Mouse (Mus musculus) lung, embryonic 15.5 days (tissue): Measurements from ENCODE around the gene Mgat5. TPM values are rescaled to one million over a fixed set of nuclear protein-coding genes. Genes with fewer than 3 reads are reported as not detected.

ENCODE experiments used
- ATAC-seq: fragments of 200-750 bp; cut with Nextera tagmentation; 2 replicates; pipeline ENCODE4 v1.8.0; 2017; ENCODE audit warnings: moderate number of reproducible peaks, borderline replicate concordance; ENCODE audit not compliant: low FRiP score, low TSS enrichment; ENCODE audit errors: extremely low read depth
- H3K27ac ChIP-seq: fragments of 300-500 bp; sonication (generic); 2 replicates; pipeline ENCODE4 v1.5.1; 2015; ENCODE audit warnings: moderate library complexity, mild to moderate bottlenecking, inconsistent platforms
- H3K27me3 ChIP-seq: fragments of 300-500 bp; sonication (generic); 2 replicates; pipeline ENCODE4 v1.6.1; 2015; ENCODE audit warnings: inconsistent platforms
- H3K36me3 ChIP-seq: fragments of 300-500 bp; sonication (generic); 2 replicates; pipeline ENCODE4 v1.6.1; 2015; ENCODE audit warnings: inconsistent platforms
- H3K4me1 ChIP-seq: fragments of 300-500 bp; sonication (generic); 2 replicates; pipeline ENCODE4 v1.6.1; 2015; ENCODE audit warnings: inconsistent platforms
- H3K4me2 ChIP-seq: fragments of 300-500 bp; sonication (generic); 2 replicates; pipeline ENCODE4 v1.6.1; 2015; ENCODE audit warnings: inconsistent platforms, mild to moderate bottlenecking, moderate library complexity
- H3K4me3 ChIP-seq: fragments of 300-500 bp; sonication (generic); 2 replicates; pipeline ENCODE4 v1.5.1; 2015; ENCODE audit warnings: mild to moderate bottlenecking, inconsistent platforms
- H3K9ac ChIP-seq: fragments of 300-500 bp; sonication (generic); 2 replicates; pipeline ENCODE4 v1.6.1; 2015; ENCODE audit warnings: inconsistent platforms
- H3K9me3 ChIP-seq: fragments of 300-500 bp; sonication (generic); 2 replicates; pipeline ENCODE4 v1.6.1; 2016; ENCODE audit warnings: inconsistent platforms
- WGBS: fragments of 180-500 bp; shearing (Covaris S2); methylation state at CpG from one replicate; pipeline ENCODE4 v1.1.7; 2015; 5-methylcytosine and 5-hydroxymethylcytosine counted together
- polyA plus RNA-seq: library from polyadenylated mRNA; unstranded; fragments of >200 nt; fragmentation: Nextera tagmentation; extraction: Ambion mirVana; gene quantifications from 2 replicates; pipeline ENCODE4 v1.2.1, GENCODE M21; 2015

The Mgat5 gene
- polyA plus RNA-seq, 1 experiment from 2014 or later = 4.1 TPM

DNA sequence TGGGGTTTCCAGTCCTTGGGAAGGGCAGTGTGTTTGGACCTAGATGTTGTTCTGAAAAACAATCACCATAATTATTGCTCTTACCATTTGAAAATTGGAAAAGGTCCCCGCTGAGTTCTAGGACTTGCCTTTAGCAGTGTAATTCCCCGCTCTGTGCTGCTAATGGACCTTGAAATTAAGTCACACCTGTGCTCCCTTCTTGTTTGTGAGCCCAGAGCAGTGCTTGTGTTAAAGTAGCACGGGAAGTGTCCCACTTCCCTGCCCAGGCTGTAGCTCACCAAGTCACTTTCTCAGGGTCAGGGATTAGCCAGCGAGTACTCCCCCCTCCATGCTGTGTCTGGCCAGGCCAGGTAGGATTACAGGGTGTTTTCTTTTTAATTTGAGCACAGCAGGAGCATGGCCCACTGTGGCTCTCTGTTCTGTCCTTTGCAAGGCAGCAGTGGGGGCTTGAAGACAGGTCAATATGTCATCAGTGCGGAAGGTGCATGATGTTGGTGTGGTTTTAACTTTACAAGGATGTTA, 123.6 kb downstream of the Mgat5 start:
- WGBS = 62% methylated on average over 5 of the region's 5 CpGs
- Histone ChIP-seq H3K9me3 (no peaks in the 10 kb centered on the region), H3K4me1 (no peaks in the 10 kb centered on the region), H3K9ac (no peak overlapping the region), H3K27me3 (no peaks in the 10 kb centered on the region), H3K36me3 (0 out of 2 replicates have a peak, but pooled peaks cover 2% of the 10 kb centered on the region), H3K27ac (no peak overlapping the region), H3K4me3 (no peak overlapping the region), H3K4me2 (no peak overlapping the region)
- ATAC-seq = no peak

DNA sequence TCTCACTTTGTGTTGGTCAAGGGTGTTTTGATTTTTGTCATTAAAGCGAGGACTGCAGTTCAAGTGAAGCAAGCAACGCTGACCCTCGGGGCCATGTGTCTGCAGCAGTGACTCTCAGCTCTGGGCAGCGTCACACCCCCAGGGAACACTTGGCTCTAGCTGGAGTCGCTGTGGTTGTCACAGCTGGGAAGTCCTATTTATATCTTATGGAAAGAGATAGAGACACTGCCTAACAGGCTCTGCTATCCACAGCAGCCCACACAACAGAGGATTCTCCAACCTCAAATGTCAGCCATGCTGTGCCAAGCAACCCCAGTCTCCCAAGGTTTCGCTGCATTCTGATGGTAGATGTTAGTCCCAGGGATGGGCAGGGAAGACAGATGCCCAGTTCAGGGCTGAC, 125.0 kb downstream of the Mgat5 start:
- WGBS = 74% methylated on average over 6 of the region's 6 CpGs
- H3K9ac ChIP-seq = no peak overlapping the region
- no peaks in the 10 kb centered on the region for H3K4me1 ChIP-seq
- H3K36me3 ChIP-seq = no peaks in the 10 kb centered on the region
- H3K27me3 ChIP-seq = no peaks in the 10 kb centered on the region
- H3K27ac ChIP-seq = no peak overlapping the region
- H3K4me2 ChIP-seq = no peak overlapping the region
- no peak overlapping the region for H3K4me3 ChIP-seq
- no peak for ATAC-seq
- H3K9me3 ChIP-seq = no peaks in the 10 kb centered on the region

DNA sequence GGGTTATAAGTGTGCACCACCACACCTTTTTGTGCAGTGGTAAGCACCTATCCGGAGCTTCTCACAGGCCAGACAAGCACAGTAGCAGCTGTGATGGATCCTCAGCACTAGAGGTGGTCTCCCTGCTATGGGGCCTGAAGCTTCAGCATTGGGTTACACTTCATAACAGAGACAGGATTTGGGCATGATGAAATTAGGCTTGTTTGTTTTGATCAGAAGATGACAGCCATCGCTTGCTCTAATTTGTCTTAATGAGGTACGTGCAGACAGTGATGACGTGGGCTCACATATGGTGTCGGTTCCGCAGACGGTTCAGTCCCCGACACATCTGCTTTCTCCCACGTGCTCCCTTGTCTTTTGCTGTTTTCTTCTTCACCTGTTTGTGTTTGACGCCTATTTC, 132.9 kb downstream of the Mgat5 start:
- Histone ChIP-seq H3K4me1 (no peaks in the 10 kb centered on the region), H3K36me3 (no peaks in the 10 kb centered on the region), H3K9me3 (no peaks in the 10 kb centered on the region), H3K4me2 (no peak overlapping the region), H3K27ac (no peak overlapping the region), H3K27me3 (no peaks in the 10 kb centered on the region), H3K4me3 (no peak overlapping the region), H3K9ac (no peak overlapping the region)
- WGBS = 64% methylated on average over 10 of the region's 10 CpGs
- no peak for ATAC-seq

DNA sequence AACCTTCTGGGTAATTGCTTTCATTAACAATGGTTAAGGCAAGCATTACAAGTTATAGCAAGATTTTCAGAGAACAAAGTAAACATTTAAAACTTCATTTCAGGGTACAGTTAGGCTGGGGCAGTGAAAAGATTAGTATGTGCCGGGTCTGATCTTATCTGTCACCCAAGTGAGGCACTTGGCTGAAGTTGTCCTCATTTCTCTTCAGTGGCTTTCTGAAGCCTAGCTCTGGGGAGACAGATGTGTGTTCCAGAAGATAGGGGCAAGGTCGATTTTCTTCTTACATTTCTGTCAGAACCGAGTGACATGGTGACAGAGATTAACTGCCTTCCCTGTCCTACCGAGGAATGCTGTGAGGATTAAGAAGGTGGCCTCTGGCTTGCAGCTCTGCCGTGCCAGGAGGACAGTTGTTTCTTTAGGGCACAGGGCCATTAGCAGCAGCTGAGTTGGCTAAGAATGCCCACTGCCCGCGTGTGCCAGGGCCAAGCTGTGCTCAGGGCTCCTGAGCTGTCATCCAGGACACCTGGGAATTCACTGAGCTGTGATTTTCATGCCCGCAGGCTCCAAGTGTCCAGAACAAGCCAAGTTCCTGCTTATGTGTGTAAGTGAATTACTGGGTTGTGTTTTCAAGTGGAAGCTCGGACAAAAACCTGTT, 134.1 kb downstream of the Mgat5 start:
- Histone ChIP-seq H3K27ac (no peak overlapping the region), H3K9me3 (no peaks in the 10 kb centered on the region), H3K4me1 (no peaks in the 10 kb centered on the region), H3K36me3 (no peaks in the 10 kb centered on the region), H3K4me3 (no peak overlapping the region), H3K9ac (no peak overlapping the region), H3K4me2 (no peak overlapping the region), H3K27me3 (no peaks in the 10 kb centered on the region)
- no peak for ATAC-seq
- 48% methylated on average over 9 of the region's 9 CpGs for WGBS

DNA sequence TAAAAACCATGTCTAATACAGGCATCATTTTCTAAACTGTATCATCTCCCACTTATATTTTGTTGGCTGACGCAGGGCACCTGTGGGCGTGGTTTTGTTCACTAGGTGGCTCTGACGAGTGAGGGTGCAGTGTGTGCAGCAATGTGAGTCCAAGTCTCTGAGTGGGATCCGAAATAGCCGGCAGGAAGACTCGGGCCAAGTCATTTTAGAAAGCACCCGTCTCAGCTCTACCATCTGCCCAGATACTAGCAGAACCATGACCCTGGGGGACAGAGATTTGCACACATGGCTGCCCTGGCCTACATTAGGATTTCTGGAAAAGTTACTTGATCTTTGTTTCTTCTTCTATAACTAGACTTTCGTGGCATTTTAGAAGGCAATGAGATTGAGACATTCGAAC, 135.5 kb downstream of the Mgat5 start:
- ATAC-seq = no peak
- Histone ChIP-seq H3K27me3 (no peaks in the 10 kb centered on the region), H3K4me2 (no peak overlapping the region), H3K36me3 (no peaks in the 10 kb centered on the region), H3K4me1 (no peaks in the 10 kb centered on the region), H3K27ac (no peak overlapping the region), H3K4me3 (no peak overlapping the region), H3K9me3 (no peaks in the 10 kb centered on the region), H3K9ac (no peak overlapping the region)
- 84% methylated on average over 9 of the region's 9 CpGs for WGBS

DNA sequence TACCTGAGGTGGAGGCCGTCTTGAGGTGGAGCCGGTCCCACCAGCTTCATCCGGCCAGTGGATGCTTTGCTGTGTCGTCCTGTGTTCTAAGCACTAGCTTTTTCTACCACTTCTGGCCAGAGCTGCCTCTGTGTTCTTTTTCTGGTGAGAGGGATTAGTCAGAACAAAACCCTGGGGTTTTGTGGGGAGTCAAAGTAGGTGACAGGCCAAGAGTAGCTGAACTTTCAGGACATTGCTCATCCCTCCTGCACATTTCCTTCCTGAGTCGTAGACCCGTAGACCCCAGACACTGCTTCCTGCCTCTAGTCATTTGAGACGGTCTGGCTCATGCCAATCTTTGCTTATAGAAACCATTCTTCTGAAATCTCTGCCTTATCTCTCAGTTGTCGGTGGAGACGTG, 140.1 kb downstream of the Mgat5 start:
- no peak for ATAC-seq
- no peak overlapping the region for H3K27ac ChIP-seq

DNA sequence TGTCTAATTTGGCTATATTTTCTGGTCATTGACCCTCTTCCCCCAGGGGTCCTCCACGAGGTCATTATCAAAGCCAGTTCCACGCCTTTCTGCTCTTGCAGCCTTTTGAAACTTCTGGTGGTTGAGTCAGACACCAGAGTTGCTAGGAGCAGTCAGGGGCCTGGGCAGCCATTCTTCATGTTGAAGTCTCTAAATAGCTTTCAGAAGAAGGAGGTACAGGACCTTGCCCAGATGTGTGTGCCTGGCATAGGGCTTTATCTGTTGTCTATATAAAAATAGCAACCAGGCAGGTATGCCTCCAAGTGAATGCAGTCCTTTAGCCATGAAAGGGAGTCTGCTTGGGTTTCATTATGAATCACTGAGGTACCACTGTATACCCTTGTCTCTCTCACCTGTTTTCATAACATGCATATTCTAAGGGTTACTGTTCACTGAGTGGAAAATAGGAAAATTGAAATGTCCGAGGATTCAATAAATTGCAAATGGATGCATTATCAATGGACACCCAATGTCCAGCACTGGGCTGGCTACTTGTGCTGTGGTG, 141.9 kb downstream of the Mgat5 start:
- H3K4me1 ChIP-seq = no peaks in the 10 kb centered on the region
- no peak overlapping the region for H3K9ac ChIP-seq
- no peaks in the 10 kb centered on the region for H3K36me3 ChIP-seq
- no peaks in the 10 kb centered on the region for H3K27me3 ChIP-seq
- 82% methylated on average over 3 of the region's 3 CpGs for WGBS
- H3K4me3 ChIP-seq = no peak overlapping the region
- no peak overlapping the region for H3K27ac ChIP-seq
- ATAC-seq = no peak
- no peaks in the 10 kb centered on the region for H3K9me3 ChIP-seq
- no peak overlapping the region for H3K4me2 ChIP-seq

More for the DNA sequence above, 140.1 kb downstream of the Mgat5 start:
- Histone ChIP-seq H3K27me3 (no peaks in the 10 kb centered on the region), H3K4me1 (no peaks in the 10 kb centered on the region), H3K4me3 (no peak overlapping the region), H3K9me3 (no peaks in the 10 kb centered on the region), H3K4me2 (no peak overlapping the region), H3K9ac (no peak overlapping the region), H3K36me3 (no peaks in the 10 kb centered on the region)
- WGBS = 51% methylated on average over 9 of the region's 9 CpGs

DNA sequence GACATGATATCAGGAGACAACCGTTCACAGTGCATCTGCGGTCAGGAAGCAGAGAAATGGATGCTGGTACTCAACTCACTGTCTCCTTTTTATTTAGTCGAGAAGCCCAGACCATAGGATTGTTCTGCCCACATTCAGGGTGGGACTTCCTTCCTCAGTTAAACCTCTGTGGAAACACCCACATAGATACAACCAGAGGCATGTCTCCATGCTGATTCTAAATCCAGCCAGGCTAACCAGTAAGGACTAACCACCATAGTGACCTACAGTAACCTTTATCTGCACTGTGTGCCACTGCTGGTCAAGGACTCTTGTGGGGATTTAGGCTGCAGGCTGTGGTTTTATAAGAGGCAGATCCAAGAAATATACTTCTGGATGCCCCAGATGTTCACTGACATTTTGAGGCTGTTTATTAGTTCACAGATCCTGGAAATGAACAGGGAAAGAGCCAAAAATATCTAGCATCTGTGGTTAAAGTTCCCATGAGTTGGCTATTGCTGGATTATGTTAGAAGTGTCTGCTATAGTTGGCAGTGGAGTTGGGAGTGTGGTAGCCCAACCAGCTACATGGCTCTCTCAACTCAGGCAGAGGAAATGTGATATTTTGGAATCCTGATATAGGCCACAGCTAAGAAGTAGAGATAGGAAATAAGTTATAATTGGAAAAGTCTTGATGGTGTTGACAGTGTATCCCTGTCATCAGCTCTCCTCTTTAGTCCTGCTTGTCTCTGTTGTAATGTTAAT, 143.2 kb downstream of the Mgat5 start:
- H3K4me3 ChIP-seq = no peak overlapping the region
- no peak overlapping the region for H3K27ac ChIP-seq
- no peak overlapping the region for H3K4me2 ChIP-seq
- WGBS = 75% methylated on average over 3 of the region's 3 CpGs
- H3K9ac ChIP-seq = no peak overlapping the region
- no peaks in the 10 kb centered on the region for H3K27me3 ChIP-seq
- no peaks in the 10 kb centered on the region for H3K4me1 ChIP-seq
- no peaks in the 10 kb centered on the region for H3K9me3 ChIP-seq
- no peaks in the 10 kb centered on the region for H3K36me3 ChIP-seq
- no peak for ATAC-seq

DNA sequence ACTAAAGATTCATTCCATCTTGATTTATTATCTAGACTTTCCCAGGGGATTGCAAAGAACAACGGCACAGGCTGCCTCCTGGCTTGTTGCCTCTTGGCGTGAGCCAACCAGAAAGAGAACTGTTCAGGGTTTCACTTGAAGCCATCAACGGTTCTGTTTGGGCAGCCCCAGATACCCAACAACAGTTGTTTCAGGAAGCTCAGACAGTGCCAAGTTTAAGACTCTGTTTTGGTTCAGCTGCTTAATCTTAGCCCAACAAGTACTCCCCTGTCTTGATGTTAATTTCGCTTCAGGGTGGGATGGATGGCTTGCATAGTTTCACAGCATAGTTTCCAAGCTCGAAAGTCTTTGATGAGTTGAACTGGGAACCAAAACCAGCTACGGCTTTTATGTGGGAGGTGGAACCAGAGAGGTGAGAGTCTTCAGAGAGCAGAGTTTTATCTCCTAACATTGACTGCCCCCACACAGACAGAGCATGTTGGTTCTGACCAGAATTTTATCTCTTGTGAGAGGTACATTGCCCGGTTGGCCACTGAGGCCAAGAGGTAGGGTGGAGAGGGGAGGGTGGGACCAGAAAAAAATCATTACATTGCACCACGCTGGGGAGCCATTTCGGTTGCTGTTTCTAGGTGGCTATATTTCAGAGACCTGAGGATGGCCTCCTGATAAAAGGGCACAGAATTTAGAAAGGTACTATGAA, 144.0 kb downstream of the Mgat5 start:
- Histone ChIP-seq H3K4me3 (no peak overlapping the region), H3K4me1 (no peaks in the 10 kb centered on the region), H3K27ac (no peak overlapping the region)

DNA sequence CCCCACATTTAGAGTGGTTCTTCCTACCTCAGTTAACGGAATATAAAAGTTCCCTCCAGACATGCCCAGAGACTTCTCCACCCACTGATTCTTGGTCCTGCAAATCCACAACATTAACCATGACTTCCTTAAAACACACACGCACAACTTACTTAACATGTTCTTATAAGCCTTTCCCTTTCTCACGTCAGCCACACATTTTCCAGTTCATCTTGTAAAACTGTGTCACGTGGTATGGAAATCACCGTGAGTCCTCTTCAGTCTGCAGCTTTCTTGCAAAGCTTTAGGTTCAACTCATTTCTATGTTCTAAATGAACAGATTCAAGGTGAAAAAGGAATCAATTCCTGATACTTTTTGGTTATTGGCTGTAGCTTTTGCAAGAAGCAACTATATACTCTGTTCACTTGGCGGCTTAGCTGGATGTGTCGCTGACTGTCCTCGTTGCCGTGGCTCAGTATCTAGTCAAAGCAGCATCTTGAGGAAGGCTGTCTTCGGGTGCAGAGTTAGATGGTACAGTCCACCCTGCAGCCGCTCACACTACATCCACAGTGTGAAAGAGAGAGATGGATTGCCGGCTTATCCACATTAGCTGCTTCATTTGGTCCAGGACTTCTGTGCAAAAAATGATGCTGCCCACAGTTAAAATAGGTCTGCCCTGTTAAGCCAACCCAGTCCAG, 146.7 kb downstream of the Mgat5 start:
- 87% methylated on average over 12 of the region's 12 CpGs for WGBS
- H3K36me3 ChIP-seq = no peaks in the 10 kb centered on the region
- H3K27ac ChIP-seq = no peak overlapping the region
- H3K4me1 ChIP-seq = no peaks in the 10 kb centered on the region
- no peak overlapping the region for H3K4me2 ChIP-seq
- no peak overlapping the region for H3K9ac ChIP-seq
- H3K27me3 ChIP-seq = no peaks in the 10 kb centered on the region
- H3K4me3 ChIP-seq = no peak overlapping the region
- ATAC-seq = no peak
- H3K9me3 ChIP-seq = no peaks in the 10 kb centered on the region

More for the DNA sequence above, 144.0 kb downstream of the Mgat5 start:
- Histone ChIP-seq H3K9me3 (no peaks in the 10 kb centered on the region), H3K9ac (no peak overlapping the region), H3K36me3 (no peaks in the 10 kb centered on the region), H3K27me3 (no peaks in the 10 kb centered on the region), H3K4me2 (no peak overlapping the region)
- no peak; the same call in 1 of the 2 replicates for ATAC-seq
- 70% methylated on average over 9 of the region's 9 CpGs for WGBS

DNA sequence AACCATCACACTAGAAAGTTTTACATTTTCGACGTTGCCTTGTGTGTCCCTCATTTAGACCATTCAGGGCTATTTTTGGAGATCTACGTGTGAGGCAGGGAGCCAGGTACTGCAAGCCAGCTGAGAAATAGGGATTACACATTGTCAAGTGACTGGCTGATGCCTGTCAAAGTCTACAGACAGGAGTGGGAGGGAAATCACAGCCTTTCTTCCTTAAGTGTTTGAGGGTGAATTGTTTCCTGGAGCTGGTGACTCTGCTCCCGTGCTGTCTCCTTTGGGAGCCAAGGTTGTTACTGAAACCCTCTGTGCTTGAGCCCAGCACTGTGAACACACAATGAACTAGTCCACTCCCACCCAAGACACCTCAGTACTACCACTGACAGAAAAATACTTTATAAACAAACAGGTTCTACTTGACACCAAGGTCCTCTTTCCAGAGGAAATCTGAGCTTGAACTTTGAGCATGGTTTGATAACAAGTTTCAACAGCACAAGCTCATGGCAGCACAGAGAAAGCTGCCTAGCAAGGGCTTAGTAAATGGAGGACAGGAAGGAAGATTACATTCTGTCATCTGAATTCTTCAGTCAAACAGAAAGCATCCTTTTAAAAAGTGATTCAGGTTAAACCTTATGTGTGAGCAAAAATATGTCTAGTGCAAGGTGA, 147.4 kb downstream of the Mgat5 start:
- no peak for ATAC-seq
- no peak overlapping the region for H3K27ac ChIP-seq
- H3K4me1 ChIP-seq = no peaks in the 10 kb centered on the region
- no peak overlapping the region for H3K4me2 ChIP-seq
- no peak overlapping the region for H3K9ac ChIP-seq
- no peaks in the 10 kb centered on the region for H3K9me3 ChIP-seq
- WGBS = 48% methylated on average over 4 of the region's 4 CpGs
- no peaks in the 10 kb centered on the region for H3K27me3 ChIP-seq
- H3K4me3 ChIP-seq = no peak overlapping the region
- no peaks in the 10 kb centered on the region for H3K36me3 ChIP-seq
